Mouse (Mus musculus): ENCODE data around the gene Hdac1. TPM values are rescaled to one million over a fixed set of nuclear protein-coding genes. Genes with fewer than 3 reads are reported as not detected.
"Not testable (repeated sequence)": the region's sequence is repeated elsewhere in the genome, so short reads cannot be mapped to it uniquely, and the experiment has no call there.

Hdac1 gene
- polyA plus RNA-seq, 1 experiment = 201 TPM

DNA sequence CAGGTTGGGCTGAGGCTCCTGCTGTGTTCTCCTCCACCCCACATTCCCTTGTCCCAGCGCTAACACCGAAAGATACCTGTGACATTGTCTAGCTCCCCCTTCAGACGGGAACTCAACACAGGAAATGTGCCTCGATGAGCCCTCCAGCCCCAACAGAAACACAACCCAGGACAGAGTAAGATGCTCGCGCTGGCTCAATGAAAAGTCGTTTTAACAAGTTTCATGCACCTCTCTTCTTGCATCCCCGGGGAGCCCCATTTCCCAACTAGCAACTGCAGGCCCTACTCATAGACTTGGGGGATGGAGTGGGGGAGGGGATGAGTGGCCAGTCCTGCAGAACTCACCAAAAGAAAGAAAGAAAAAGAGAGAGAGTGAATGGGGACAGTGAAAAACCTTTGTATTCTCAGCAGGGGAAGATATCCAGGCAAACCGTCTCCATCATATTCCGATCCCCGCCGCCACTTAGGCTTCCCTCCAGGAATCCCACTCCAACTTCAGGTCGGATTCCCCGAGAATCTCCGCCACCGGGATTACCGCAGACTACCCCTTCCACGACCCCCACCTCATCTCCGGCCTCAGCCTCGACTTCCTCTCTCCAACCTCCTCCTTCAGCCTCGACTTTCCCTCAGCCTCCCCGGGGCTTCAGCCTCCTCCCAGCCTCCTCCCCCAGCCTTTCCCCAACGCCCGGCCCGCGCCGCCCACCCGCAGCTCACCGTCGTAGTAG, 483 bp downstream of the Hdac1 start:
- peak; percentile 56 for DNase-seq
- Histone ChIP-seq H3K27me3 (ENCODE audit: control insufficient read depth, insufficient read depth, low read length) (no peaks in the 10 kb centered on the region), H3K36me3 (ENCODE audit: control insufficient read depth, insufficient read depth, low read length) (no peaks in the 10 kb centered on the region), H3K27ac (ENCODE audit: control insufficient read depth, insufficient read depth, low read length) (peak overlapping the region; percentile 63), H3K4me1 (replicated peaks; ENCODE audit: control insufficient read depth, insufficient read depth, low read length) (peaks cover 10% of the 10 kb centered on the region), H3K4me3 (ENCODE audit: control insufficient read depth, insufficient read depth, low read length) (peak overlapping the region; percentile 81)
- under 1% methylated on average over 30 of the region's 30 CpGs for WGBS
- peak; percentile 30; the same call in 1 of the 2 replicates for TF ChIP-seq CTCF (IDR thresholded peaks at IDR 0.05; ENCODE audit: borderline replicate concordance, control insufficient read depth, extremely low read depth, insufficient read depth, low read length, poor library complexity)
- no peak for TF ChIP-seq POLR2A (IDR thresholded peaks at IDR 0.05; ENCODE audit: control insufficient read depth, extremely low read depth, insufficient read depth, low read length, poor library complexity)

DNA sequence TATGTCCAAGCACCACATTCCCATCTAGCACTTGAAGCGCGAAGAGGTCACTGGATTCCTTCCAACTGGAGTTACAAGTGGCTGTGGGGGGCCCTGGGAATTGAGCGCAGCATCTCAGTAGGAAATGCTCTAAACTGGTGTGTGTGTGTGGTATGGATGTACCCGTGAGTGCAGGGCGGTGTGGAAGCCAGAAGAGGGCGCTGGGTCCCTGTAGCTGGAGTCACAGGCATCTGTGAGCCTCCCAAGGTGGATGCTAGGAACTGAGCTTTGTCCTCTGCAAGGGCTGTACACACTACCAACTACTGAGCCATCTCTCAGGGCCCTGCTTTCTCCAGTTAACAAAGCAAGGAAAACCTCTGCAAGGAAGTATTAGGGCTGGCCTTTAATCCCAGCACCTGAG, 2.5 kb downstream of the Hdac1 start:
- WGBS = 95% methylated on average over 6 of the region's 6 CpGs
- Histone ChIP-seq H3K36me3 (ENCODE audit: control insufficient read depth, insufficient read depth, low read length) (peaks cover 9% of the 10 kb centered on the region; the same call in 1 of the 2 replicates), H3K27me3 (ENCODE audit: control insufficient read depth, insufficient read depth, low read length) (no peaks in the 10 kb centered on the region), H3K4me1 (replicated peaks; ENCODE audit: control insufficient read depth, insufficient read depth, low read length) (peaks cover 10% of the 10 kb centered on the region), H3K27ac (ENCODE audit: control insufficient read depth, insufficient read depth, low read length) (no peak overlapping the region), H3K4me3 (ENCODE audit: control insufficient read depth, insufficient read depth, low read length) (no peak overlapping the region)
- TF ChIP-seq CTCF (IDR thresholded peaks at IDR 0.05; ENCODE audit: borderline replicate concordance, control insufficient read depth, extremely low read depth, insufficient read depth, low read length, poor library complexity) = no peak
- peak; percentile 68 for DNase-seq

DNA sequence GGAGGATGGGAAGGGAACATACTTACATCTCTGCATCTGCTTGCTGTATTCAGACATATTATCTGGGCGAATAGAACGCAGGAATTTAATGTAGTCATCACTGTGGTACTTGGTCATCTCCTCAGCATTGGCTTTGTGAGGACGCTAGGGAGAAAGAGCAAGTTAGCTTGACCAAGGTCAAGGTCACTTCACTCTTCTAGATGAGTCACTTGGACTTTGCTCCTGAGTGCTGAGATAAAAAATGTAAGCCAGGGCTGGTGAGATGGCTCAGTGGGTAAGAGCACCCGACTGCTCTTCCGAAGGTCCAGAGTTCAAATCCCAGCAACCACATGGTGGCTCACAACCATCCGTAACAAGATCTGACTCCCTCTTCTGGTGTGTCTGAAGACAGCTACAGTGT, 13.6 kb downstream of the Hdac1 start:
- not testable (repeated sequence) for H3K27ac ChIP-seq (ENCODE audit: control insufficient read depth, insufficient read depth, low read length); DNase-seq; H3K27me3 ChIP-seq (ENCODE audit: control insufficient read depth, insufficient read depth, low read length); H3K4me3 ChIP-seq (ENCODE audit: control insufficient read depth, insufficient read depth, low read length); H3K4me1 ChIP-seq (replicated peaks; ENCODE audit: control insufficient read depth, insufficient read depth, low read length)
- WGBS = 97% methylated on average over 6 of the region's 6 CpGs
- H3K36me3 ChIP-seq (ENCODE audit: control insufficient read depth, insufficient read depth, low read length) = peaks cover 65% of the 10 kb centered on the region

DNA sequence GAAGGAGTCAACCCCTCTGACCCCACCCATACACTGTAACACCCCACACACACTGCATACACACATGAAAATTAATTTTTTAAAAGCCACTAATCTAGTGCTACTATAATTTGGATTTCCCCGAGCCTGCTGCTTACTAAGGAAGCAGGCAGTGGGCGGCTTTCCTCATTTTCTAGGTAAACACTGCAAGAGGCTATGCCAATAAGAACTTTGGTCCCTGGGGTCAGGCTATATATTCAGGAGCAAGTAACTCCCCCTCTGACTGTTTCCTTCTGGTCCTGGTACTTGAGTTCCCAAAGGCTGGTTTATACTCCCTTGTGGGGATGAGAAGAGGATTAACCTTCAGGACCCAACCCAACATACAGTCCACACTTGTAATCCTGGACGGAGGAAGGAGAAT, 16.6 kb downstream of the Hdac1 start:
- no peak overlapping the region for H3K27ac ChIP-seq (ENCODE audit: control insufficient read depth, insufficient read depth, low read length)
- H3K36me3 ChIP-seq (ENCODE audit: control insufficient read depth, insufficient read depth, low read length) = peaks cover 76% of the 10 kb centered on the region

DNA sequence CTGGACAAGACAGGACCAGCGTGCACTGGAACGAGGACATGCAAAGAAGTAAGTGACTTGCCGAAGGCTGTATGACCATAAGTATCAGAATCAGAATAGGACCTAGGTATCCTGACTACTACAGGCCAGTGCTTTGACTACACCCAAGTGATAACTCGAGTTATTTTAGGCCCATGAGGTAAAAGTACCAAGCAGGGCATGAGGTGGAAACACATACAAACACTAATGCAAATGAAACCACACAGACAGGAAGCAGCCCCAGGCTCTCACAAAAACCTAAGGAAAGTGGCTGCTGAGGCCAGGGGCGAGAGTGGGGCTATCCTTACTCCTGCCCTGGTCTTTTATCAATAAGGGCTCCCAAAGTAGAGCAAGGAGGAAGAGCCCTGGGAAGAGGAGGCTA, 17.2 kb downstream of the Hdac1 start:
- Histone ChIP-seq H3K4me1 (replicated peaks; ENCODE audit: control insufficient read depth, insufficient read depth, low read length) (no peaks in the 10 kb centered on the region), H3K4me3 (ENCODE audit: control insufficient read depth, insufficient read depth, low read length) (no peak overlapping the region), H3K36me3 (ENCODE audit: control insufficient read depth, insufficient read depth, low read length) (peaks cover 80% of the 10 kb centered on the region), H3K27me3 (ENCODE audit: control insufficient read depth, insufficient read depth, low read length) (no peaks in the 10 kb centered on the region), H3K27ac (ENCODE audit: control insufficient read depth, insufficient read depth, low read length) (no peak overlapping the region)
- no peak for DNase-seq
- WGBS = 84% methylated on average over 5 of the region's 5 CpGs
- TF ChIP-seq CTCF (IDR thresholded peaks at IDR 0.05; ENCODE audit: borderline replicate concordance, control insufficient read depth, extremely low read depth, insufficient read depth, low read length, poor library complexity) = no peak

More for the DNA sequence above, 16.6 kb downstream of the Hdac1 start:
- no peak for DNase-seq
- no peaks in the 10 kb centered on the region for H3K4me1 ChIP-seq (replicated peaks; ENCODE audit: control insufficient read depth, insufficient read depth, low read length)
- 98% methylated on average over 3 of the region's 3 CpGs for WGBS
- no peaks in the 10 kb centered on the region for H3K27me3 ChIP-seq (ENCODE audit: control insufficient read depth, insufficient read depth, low read length)
- no peak for TF ChIP-seq CTCF (IDR thresholded peaks at IDR 0.05; ENCODE audit: borderline replicate concordance, control insufficient read depth, extremely low read depth, insufficient read depth, low read length, poor library complexity)
- TF ChIP-seq POLR2A (IDR thresholded peaks at IDR 0.05; ENCODE audit: control insufficient read depth, extremely low read depth, insufficient read depth, low read length, poor library complexity) = no peak
- H3K4me3 ChIP-seq (ENCODE audit: control insufficient read depth, insufficient read depth, low read length) = no peak overlapping the region

DNA sequence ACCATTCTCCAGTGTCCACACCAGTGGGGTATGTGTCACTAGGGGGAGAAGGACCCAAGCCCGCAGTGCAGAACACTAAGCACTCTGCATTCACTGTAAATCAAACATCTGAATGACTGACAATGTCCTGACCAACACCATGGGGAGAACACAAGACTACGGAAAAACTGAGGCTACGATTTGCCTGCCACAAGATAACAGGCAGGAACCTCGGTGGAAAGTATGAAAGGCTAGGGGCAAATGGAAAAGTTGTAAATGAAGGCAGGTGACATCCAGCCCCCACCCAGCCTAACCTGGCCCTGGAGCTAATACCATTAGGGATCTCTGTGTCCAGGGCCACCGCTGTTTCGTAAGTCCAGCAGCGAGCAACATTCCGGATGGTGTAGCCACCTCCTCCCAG, 24.0 kb downstream of the Hdac1 start:
- TF ChIP-seq POLR2A (IDR thresholded peaks at IDR 0.05; ENCODE audit: control insufficient read depth, extremely low read depth, insufficient read depth, low read length, poor library complexity) (no peak), CTCF (IDR thresholded peaks at IDR 0.05; ENCODE audit: borderline replicate concordance, control insufficient read depth, extremely low read depth, insufficient read depth, low read length, poor library complexity) (no peak)
- DNase-seq = no peak
- H3K27me3 ChIP-seq (ENCODE audit: control insufficient read depth, insufficient read depth, low read length) = no peaks in the 10 kb centered on the region
- peaks cover 65% of the 10 kb centered on the region for H3K36me3 ChIP-seq (ENCODE audit: control insufficient read depth, insufficient read depth, low read length)
- peaks cover 7% of the 10 kb centered on the region; the same call in 1 of the 2 replicates for H3K4me1 ChIP-seq (replicated peaks; ENCODE audit: control insufficient read depth, insufficient read depth, low read length)
- H3K27ac ChIP-seq (ENCODE audit: control insufficient read depth, insufficient read depth, low read length) = no peak overlapping the region
- no peak overlapping the region for H3K4me3 ChIP-seq (ENCODE audit: control insufficient read depth, insufficient read depth, low read length)
- WGBS = 93% methylated on average over 8 of the region's 8 CpGs

DNA sequence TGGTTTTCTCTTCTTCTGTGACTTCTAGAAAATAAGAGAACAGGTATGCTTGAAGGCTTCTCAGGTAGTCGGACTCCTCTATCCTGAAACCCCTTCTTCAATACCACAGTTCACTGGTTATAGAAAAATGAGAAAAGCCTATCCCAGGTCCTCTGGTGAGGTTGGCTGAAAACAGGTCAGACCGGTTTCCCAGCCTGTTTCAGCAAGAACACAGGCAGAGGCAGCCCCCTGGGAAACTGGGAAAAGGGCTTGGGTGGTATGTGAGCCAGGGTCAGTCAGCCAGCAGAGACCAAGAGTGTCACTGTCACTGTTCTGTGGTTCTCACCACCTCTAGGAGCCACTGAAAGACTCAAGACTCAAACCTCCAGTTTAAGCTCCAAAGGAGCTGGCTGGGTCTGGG, 25.6 kb downstream of the Hdac1 start:
- Histone ChIP-seq H3K27me3 (ENCODE audit: control insufficient read depth, insufficient read depth, low read length) (no peaks in the 10 kb centered on the region), H3K36me3 (ENCODE audit: control insufficient read depth, insufficient read depth, low read length) (peaks cover 49% of the 10 kb centered on the region), H3K27ac (ENCODE audit: control insufficient read depth, insufficient read depth, low read length) (no peak overlapping the region), H3K4me3 (ENCODE audit: control insufficient read depth, insufficient read depth, low read length) (no peak overlapping the region), H3K4me1 (replicated peaks; ENCODE audit: control insufficient read depth, insufficient read depth, low read length) (peaks cover 11% of the 10 kb centered on the region; the same call in 1 of the 2 replicates)
- no peak for TF ChIP-seq POLR2A (IDR thresholded peaks at IDR 0.05; ENCODE audit: control insufficient read depth, extremely low read depth, insufficient read depth, low read length, poor library complexity)
- TF ChIP-seq CTCF (IDR thresholded peaks at IDR 0.05; ENCODE audit: borderline replicate concordance, control insufficient read depth, extremely low read depth, insufficient read depth, low read length, poor library complexity) = no peak
- no peak for DNase-seq
- 93% methylated on average over 2 of the region's 2 CpGs for WGBS
